Mouse (Mus musculus) WW6 (cell line): Measurements from ENCODE around the gene 1110032F04Rik.

Experiments
- DNase-seq: peaks from one replicate; pipeline ENCODE4 v3.0.0-alpha.2; 2013; ENCODE audit warnings: low read depth, low spot score

Gene 1110032F04Rik

DNA sequence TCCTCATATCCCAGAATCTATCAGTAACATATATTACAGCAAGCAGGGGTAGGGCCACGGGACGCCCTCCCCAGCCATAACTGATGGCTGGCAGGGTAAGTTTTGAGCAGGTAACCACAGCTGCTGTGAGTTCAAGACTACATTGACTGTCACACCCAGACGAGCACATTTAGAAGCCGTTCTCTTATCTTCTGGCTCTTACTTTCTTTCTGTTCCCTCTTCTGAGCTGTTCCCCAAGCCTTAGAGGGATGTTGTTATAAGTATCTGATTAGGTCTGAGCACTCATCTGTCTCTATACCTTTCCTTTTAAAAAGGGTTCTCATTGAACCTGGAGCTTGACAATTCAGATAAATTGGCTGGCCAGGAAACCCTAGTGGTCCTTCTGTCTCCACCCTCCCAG, 38.1 kb downstream of the 1110032F04Rik start:
- DNase-seq = no peak
